Mouse (Mus musculus) midbrain, embryonic 12.5 days (tissue): ENCODE data around the gene Col6a6. TPM values are rescaled to one million over a fixed set of nuclear protein-coding genes. Genes with fewer than 3 reads are reported as not detected.

Source experiments
- ATAC-seq: fragments of 200-750 bp; cut with Nextera tagmentation; 2 replicates; pipeline ENCODE4 v1.8.0; 2017; ENCODE audit warnings: low read depth, moderate TSS enrichment, moderate library complexity; ENCODE audit not compliant: low FRiP score
- H3K27ac ChIP-seq: fragments of 300-500 bp; sonication (generic); replicated peaks from 2 replicates; pipeline ENCODE4 v1.5.1; 2016; ENCODE audit warnings: mild to moderate bottlenecking
- H3K27me3 ChIP-seq: fragments of 300-500 bp; sonication (generic); 2 replicates; pipeline ENCODE4 v1.6.1; 2016; ENCODE audit warnings: mild to moderate bottlenecking
- H3K36me3 ChIP-seq: fragments of 300-500 bp; sonication (generic); 2 replicates; pipeline ENCODE4 v1.6.1; 2016
- H3K4me1 ChIP-seq: fragments of 300-500 bp; sonication (generic); 2 replicates; pipeline ENCODE4 v1.6.1; 2016
- H3K4me2 ChIP-seq: fragments of 300-500 bp; sonication (generic); replicated peaks from 2 replicates; pipeline ENCODE4 v1.6.1; 2016; ENCODE audit warnings: mild to moderate bottlenecking, moderate library complexity
- H3K4me3 ChIP-seq: fragments of 300-500 bp; sonication (generic); 2 replicates; pipeline ENCODE4 v1.5.1; 2016; ENCODE audit warnings: mild to moderate bottlenecking
- H3K9ac ChIP-seq: fragments of 300-500 bp; sonication (generic); replicated peaks from 2 replicates; pipeline ENCODE4 v1.6.1; 2016; ENCODE audit warnings: mild to moderate bottlenecking, moderate library complexity
- H3K9me3 ChIP-seq: fragments of 300-500 bp; sonication (generic); 2 replicates; pipeline ENCODE4 v1.6.1; 2016; ENCODE audit warnings: mild to moderate bottlenecking
- WGBS: fragments of 180-500 bp; shearing (Covaris S2); methylation state at CpG from one replicate; pipeline ENCODE4 v1.1.7; 2016; 5-methylcytosine and 5-hydroxymethylcytosine counted together
- polyA plus RNA-seq: library from polyadenylated mRNA; unstranded; fragments of >200 nt; fragmentation: Nextera tagmentation; extraction: Ambion mirVana; gene quantifications from 2 replicates; pipeline ENCODE4 v1.2.1, GENCODE M21; 2016

Col6a6 gene
- polyA plus RNA-seq, 1 experiment from 2014 or later = 0.23 TPM

GRCm38 (mm10) chr9:105731976-105732375, 96.0 kb downstream of the Col6a6 start:
- no peaks in the 10 kb centered on the region for H3K9me3 ChIP-seq
- WGBS = 71% methylated on average over 7 of the region's 7 CpGs
- no peaks in the 10 kb centered on the region for H3K4me1 ChIP-seq
- no peak overlapping the region for H3K27ac ChIP-seq
- H3K36me3 ChIP-seq = no peaks in the 10 kb centered on the region
- no peak overlapping the region for H3K4me2 ChIP-seq
- no peak overlapping the region for H3K4me3 ChIP-seq
- no peaks in the 10 kb centered on the region for H3K27me3 ChIP-seq
- ATAC-seq = no peak
- no peak overlapping the region for H3K9ac ChIP-seq

- no peak for ATAC-seq
- H3K9me3 ChIP-seq = no peaks in the 10 kb centered on the region
- no peaks in the 10 kb centered on the region for H3K36me3 ChIP-seq
- H3K4me3 ChIP-seq = no peak overlapping the region
- no peak overlapping the region for H3K27ac ChIP-seq
- no peaks in the 10 kb centered on the region for H3K4me1 ChIP-seq
- no peaks in the 10 kb centered on the region for H3K27me3 ChIP-seq
- no peak overlapping the region for H3K4me2 ChIP-seq
- 85% methylated on average over 4 of the region's 4 CpGs for WGBS
- H3K9ac ChIP-seq = no peak overlapping the region
These were observed 107.5 kb downstream of the Col6a6 start for GRCm38 (mm10) chr9:105720430-105720829.

GRCm38 (mm10) chr9:105719851-105720395, 108.0 kb downstream of the Col6a6 start:
- no peak overlapping the region for H3K9ac ChIP-seq
- no peak overlapping the region for H3K4me3 ChIP-seq
- no peak overlapping the region for H3K27ac ChIP-seq
- no peaks in the 10 kb centered on the region for H3K4me1 ChIP-seq
- ATAC-seq = no peak
- H3K27me3 ChIP-seq = no peaks in the 10 kb centered on the region
- no peaks in the 10 kb centered on the region for H3K9me3 ChIP-seq
- H3K4me2 ChIP-seq = no peak overlapping the region
- no peaks in the 10 kb centered on the region for H3K36me3 ChIP-seq
- 42% methylated on average over 5 of the region's 5 CpGs for WGBS

- Histone ChIP-seq H3K4me3 (no peak overlapping the region), H3K36me3 (no peaks in the 10 kb centered on the region), H3K27me3 (no peaks in the 10 kb centered on the region), H3K27ac (no peak overlapping the region), H3K4me1 (no peaks in the 10 kb centered on the region), H3K4me2 (no peak overlapping the region), H3K9me3 (no peaks in the 10 kb centered on the region), H3K9ac (no peak overlapping the region)
- no peak for ATAC-seq
- WGBS = 78% methylated on average over 7 of the region's 7 CpGs
These were observed 108.6 kb downstream of the Col6a6 start for GRCm38 (mm10) chr9:105719367-105719766.

GRCm38 (mm10) chr9:105712049-105712448, 115.9 kb downstream of the Col6a6 start:
- H3K36me3 ChIP-seq = no peaks in the 10 kb centered on the region
- H3K4me2 ChIP-seq = no peak overlapping the region
- no peak for ATAC-seq
- H3K27me3 ChIP-seq = no peaks in the 10 kb centered on the region
- 90% methylated on average over 3 of the region's 3 CpGs for WGBS
- no peaks in the 10 kb centered on the region for H3K4me1 ChIP-seq
- no peak overlapping the region for H3K9ac ChIP-seq
- no peaks in the 10 kb centered on the region for H3K9me3 ChIP-seq
- no peak overlapping the region for H3K4me3 ChIP-seq
- H3K27ac ChIP-seq = no peak overlapping the region

GRCm38 (mm10) chr9:105705011-105705410, 122.9 kb downstream of the Col6a6 start:
- 100% methylated on average over 1 of the region's 1 CpGs for WGBS

GRCm38 (mm10) chr9:105704226-105704932, 123.6 kb downstream of the Col6a6 start:
- H3K36me3 ChIP-seq = no peaks in the 10 kb centered on the region
- ATAC-seq = no peak
- H3K4me3 ChIP-seq = no peak overlapping the region
- no peaks in the 10 kb centered on the region for H3K4me1 ChIP-seq
- no peak overlapping the region for H3K9ac ChIP-seq
- H3K4me2 ChIP-seq = no peak overlapping the region
- no peaks in the 10 kb centered on the region for H3K27me3 ChIP-seq
- no peak overlapping the region for H3K27ac ChIP-seq
- no peaks in the 10 kb centered on the region for H3K9me3 ChIP-seq
- WGBS = 90% methylated on average over 16 of the region's 16 CpGs

More at GRCm38 (mm10) chr9:105705011-105705410, 122.9 kb downstream of the Col6a6 start:
- Histone ChIP-seq H3K9me3 (no peaks in the 10 kb centered on the region), H3K4me2 (no peak overlapping the region), H3K27me3 (no peaks in the 10 kb centered on the region), H3K27ac (no peak overlapping the region), H3K4me3 (no peak overlapping the region), H3K4me1 (no peaks in the 10 kb centered on the region), H3K9ac (no peak overlapping the region), H3K36me3 (no peaks in the 10 kb centered on the region)
- ATAC-seq = no peak

GRCm38 (mm10) chr9:105701966-105702365, 126.0 kb downstream of the Col6a6 start:
- 72% methylated on average over 9 of the region's 9 CpGs for WGBS
- no peaks in the 10 kb centered on the region for H3K27me3 ChIP-seq

GRCm38 (mm10) chr9:105700702-105701101, 127.3 kb downstream of the Col6a6 start:
- Histone ChIP-seq H3K27ac (no peak overlapping the region), H3K9ac (no peak overlapping the region), H3K4me3 (no peak overlapping the region), H3K4me2 (no peak overlapping the region), H3K36me3 (no peaks in the 10 kb centered on the region), H3K4me1 (no peaks in the 10 kb centered on the region), H3K27me3 (no peaks in the 10 kb centered on the region), H3K9me3 (no peaks in the 10 kb centered on the region)
- 91% methylated on average over 6 of the region's 6 CpGs for WGBS
- ATAC-seq = no peak

More at GRCm38 (mm10) chr9:105701966-105702365, 126.0 kb downstream of the Col6a6 start:
- Histone ChIP-seq H3K9ac (no peak overlapping the region), H3K27ac (no peak overlapping the region), H3K9me3 (no peaks in the 10 kb centered on the region), H3K4me3 (no peak overlapping the region), H3K4me2 (no peak overlapping the region), H3K36me3 (no peaks in the 10 kb centered on the region), H3K4me1 (no peaks in the 10 kb centered on the region)
- ATAC-seq = no peak

- WGBS = 76% methylated on average over 9 of the region's 9 CpGs
- H3K27ac ChIP-seq = no peak overlapping the region
- H3K36me3 ChIP-seq = no peaks in the 10 kb centered on the region
- H3K4me1 ChIP-seq = no peaks in the 10 kb centered on the region
- no peaks in the 10 kb centered on the region for H3K9me3 ChIP-seq
- ATAC-seq = no peak
- no peak overlapping the region for H3K4me2 ChIP-seq
- no peaks in the 10 kb centered on the region for H3K27me3 ChIP-seq
- H3K9ac ChIP-seq = no peak overlapping the region
- no peak overlapping the region for H3K4me3 ChIP-seq
These were observed 130.1 kb downstream of the Col6a6 start for GRCm38 (mm10) chr9:105697764-105698396.

GRCm38 (mm10) chr9:105696818-105697564, 131.0 kb downstream of the Col6a6 start:
- no peaks in the 10 kb centered on the region for H3K36me3 ChIP-seq
- no peak overlapping the region for H3K4me3 ChIP-seq
- no peak overlapping the region for H3K4me2 ChIP-seq
- no peak for ATAC-seq
- H3K4me1 ChIP-seq = no peaks in the 10 kb centered on the region
- no peak overlapping the region for H3K27ac ChIP-seq
- H3K9ac ChIP-seq = no peak overlapping the region
- H3K27me3 ChIP-seq = no peaks in the 10 kb centered on the region
- H3K9me3 ChIP-seq = no peaks in the 10 kb centered on the region
- 92% methylated on average over 7 of the region's 7 CpGs for WGBS

- H3K27me3 ChIP-seq = no peaks in the 10 kb centered on the region
- no peaks in the 10 kb centered on the region for H3K9me3 ChIP-seq
- peaks cover 6% of the 10 kb centered on the region; the same call in 1 of the 2 replicates for H3K36me3 ChIP-seq
- no peak overlapping the region for H3K4me2 ChIP-seq
- WGBS = 4% methylated on average over 5 of the region's 5 CpGs
- H3K9ac ChIP-seq = no peak overlapping the region
- no peak overlapping the region for H3K27ac ChIP-seq
- peaks cover 6% of the 10 kb centered on the region; the same call in 1 of the 2 replicates for H3K4me1 ChIP-seq
- no peak overlapping the region for H3K4me3 ChIP-seq
- ATAC-seq = no peak
These were observed 134.1 kb downstream of the Col6a6 start for GRCm38 (mm10) chr9:105693854-105694253.
